Mouse (Mus musculus) intestine, embryonic 15.5 days (tissue): ENCODE measurements around the gene Ccdc9b. TPM values are rescaled to one million over a fixed set of nuclear protein-coding genes. Genes with fewer than 3 reads are reported as not detected.

ENCODE experiments used
- ATAC-seq: fragments of 200-750 bp; cut with Nextera tagmentation; 2 replicates; pipeline ENCODE4 v1.8.0; 2017; ENCODE audit warnings: moderate TSS enrichment, moderate library complexity
- H3K27ac ChIP-seq: fragments of 300-500 bp; sonication (generic); 2 replicates; pipeline ENCODE4 v1.5.1; 2015; ENCODE audit warnings: mild to moderate bottlenecking, inconsistent platforms
- H3K27me3 ChIP-seq: fragments of 300-500 bp; sonication (generic); replicated peaks from 2 replicates; pipeline ENCODE4 v1.6.1; 2015; ENCODE audit warnings: inconsistent platforms
- H3K36me3 ChIP-seq: fragments of 300-500 bp; sonication (generic); 2 replicates; pipeline ENCODE4 v1.6.1; 2015; ENCODE audit warnings: inconsistent platforms
- H3K4me1 ChIP-seq: fragments of 300-500 bp; sonication (generic); replicated peaks from 2 replicates; pipeline ENCODE4 v1.6.1; 2015; ENCODE audit warnings: inconsistent platforms
- H3K4me2 ChIP-seq: fragments of 300-500 bp; sonication (generic); replicated peaks from 2 replicates; pipeline ENCODE4 v1.6.1; 2015; ENCODE audit warnings: mild to moderate bottlenecking, inconsistent platforms
- H3K4me3 ChIP-seq: fragments of 300-500 bp; sonication (generic); replicated peaks from 2 replicates; pipeline ENCODE4 v1.5.1; 2015; ENCODE audit warnings: inconsistent platforms
- H3K9ac ChIP-seq: fragments of 300-500 bp; sonication (generic); 2 replicates; pipeline ENCODE4 v1.6.1; 2015; ENCODE audit warnings: inconsistent platforms
- H3K9me3 ChIP-seq: fragments of 300-500 bp; sonication (generic); 2 replicates; pipeline ENCODE4 v1.6.1; 2016; ENCODE audit warnings: inconsistent platforms
- WGBS: fragments of 180-500 bp; shearing (Covaris S2); methylation state at CpG from one replicate; pipeline ENCODE4 v1.1.7; 2015; 5-methylcytosine and 5-hydroxymethylcytosine counted together
- polyA plus RNA-seq: library from polyadenylated mRNA; unstranded; fragments of >200 nt; fragmentation: Nextera tagmentation; extraction: Ambion mirVana; gene quantifications from 2 replicates; pipeline ENCODE4 v1.2.1, GENCODE M21; 2015

Gene Ccdc9b
- polyA plus RNA-seq, 1 experiment from 2014 or later = 1.1 TPM

DNA sequence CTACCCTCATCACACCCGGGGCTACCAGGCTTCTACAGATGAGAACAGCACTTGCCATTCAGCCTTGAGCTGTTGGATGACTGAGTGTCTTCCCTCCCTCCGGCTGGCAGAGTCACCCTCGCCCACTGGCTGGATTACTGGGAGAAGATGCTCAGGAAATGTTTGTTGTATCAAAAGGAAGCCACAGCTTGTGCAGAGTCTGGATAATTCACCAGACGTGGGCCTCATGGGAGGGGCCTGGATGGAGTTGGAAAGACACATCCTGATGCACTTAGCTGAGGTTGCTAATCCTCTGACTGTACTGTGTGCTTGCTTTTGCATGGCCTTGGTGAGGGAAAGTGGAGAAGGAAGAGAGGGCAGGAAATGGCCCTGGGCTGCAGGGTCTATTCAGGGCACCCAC is 6.4 kb downstream of the Ccdc9b start:
- no peaks in the 10 kb centered on the region for H3K9me3 ChIP-seq
- no peak for ATAC-seq
- H3K9ac ChIP-seq = no peak overlapping the region
- no peaks in the 10 kb centered on the region for H3K36me3 ChIP-seq
- no peak overlapping the region for H3K27ac ChIP-seq
- H3K4me1 ChIP-seq = peaks cover 25% of the 10 kb centered on the region
- H3K27me3 ChIP-seq = no peaks in the 10 kb centered on the region
- H3K4me3 ChIP-seq = no peak overlapping the region
- 62% methylated on average over 4 of the region's 4 CpGs for WGBS
- no peak overlapping the region for H3K4me2 ChIP-seq

DNA sequence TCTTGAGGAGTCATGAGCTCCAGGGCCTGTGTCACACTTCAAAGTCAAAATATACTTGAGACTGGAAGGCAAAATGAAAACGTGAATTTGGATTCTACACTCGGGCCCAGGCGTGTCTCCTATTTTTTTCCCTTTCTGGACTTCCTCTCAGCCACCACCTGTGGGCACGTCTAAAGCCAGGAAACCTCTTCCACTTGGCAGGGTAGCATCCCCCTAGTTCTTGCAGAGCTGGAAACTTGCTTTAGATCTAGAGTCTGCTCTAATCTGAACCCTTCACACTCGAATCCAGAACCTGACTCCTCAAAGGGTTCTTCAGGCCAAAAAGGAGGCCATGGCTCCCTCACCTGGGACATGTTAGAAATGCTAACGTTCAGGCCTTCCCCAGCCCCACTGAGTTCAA is 7.1 kb downstream of the Ccdc9b start:
- Histone ChIP-seq H3K4me2 (no peak overlapping the region), H3K4me3 (no peak overlapping the region), H3K36me3 (no peaks in the 10 kb centered on the region), H3K27ac (no peak overlapping the region), H3K27me3 (no peaks in the 10 kb centered on the region), H3K9me3 (no peaks in the 10 kb centered on the region), H3K4me1 (peaks cover 21% of the 10 kb centered on the region), H3K9ac (no peak overlapping the region)
- 88% methylated on average over 6 of the region's 6 CpGs for WGBS
- no peak for ATAC-seq

DNA sequence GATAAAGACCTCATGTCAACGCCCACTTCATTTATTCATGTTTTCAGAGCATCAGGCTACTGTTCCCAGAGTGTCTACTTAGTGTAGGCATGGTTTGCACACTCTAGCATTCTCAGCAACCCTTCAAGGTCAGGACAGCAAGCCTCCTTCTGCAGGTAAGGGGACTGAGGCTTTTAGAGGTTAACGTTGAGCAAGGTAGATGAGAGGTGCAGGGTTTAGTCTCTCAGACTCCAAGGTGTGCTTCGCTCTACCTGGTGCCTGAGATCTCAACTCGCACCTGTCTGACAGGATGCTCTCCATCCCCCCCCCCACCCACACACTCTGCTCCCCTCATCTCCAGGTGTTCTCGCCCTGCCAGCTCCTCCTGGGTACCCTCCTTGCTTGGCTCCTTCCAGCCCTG is 8.3 kb downstream of the Ccdc9b start:
- Histone ChIP-seq H3K9ac (no peak overlapping the region), H3K27me3 (no peaks in the 10 kb centered on the region), H3K4me1 (peaks cover 18% of the 10 kb centered on the region), H3K4me2 (no peak overlapping the region), H3K36me3 (no peaks in the 10 kb centered on the region), H3K9me3 (no peaks in the 10 kb centered on the region), H3K27ac (no peak overlapping the region), H3K4me3 (no peak overlapping the region)
- ATAC-seq = no peak
- WGBS = 92% methylated on average over 5 of the region's 5 CpGs

DNA sequence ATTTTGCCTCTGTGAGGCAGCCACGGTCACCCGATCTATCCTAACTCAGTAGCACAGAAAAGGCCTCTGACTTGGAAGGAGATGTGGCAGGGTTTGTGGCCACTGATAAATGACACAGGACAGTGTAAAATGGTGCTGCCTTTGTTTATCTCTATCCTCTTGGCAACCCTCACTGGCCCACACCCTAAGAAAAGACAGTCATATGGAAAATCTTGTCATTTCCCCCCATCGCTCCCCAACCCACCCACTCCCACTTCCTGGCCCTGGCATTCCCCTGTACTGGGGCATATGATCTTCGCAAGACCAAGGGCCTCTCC is 9.7 kb downstream of the Ccdc9b start:
- Histone ChIP-seq H3K27me3 (no peaks in the 10 kb centered on the region), H3K4me1 (peaks cover 20% of the 10 kb centered on the region), H3K4me2 (no peak overlapping the region), H3K9me3 (no peaks in the 10 kb centered on the region), H3K36me3 (no peaks in the 10 kb centered on the region), H3K4me3 (no peak overlapping the region), H3K9ac (no peak overlapping the region), H3K27ac (peak overlapping the region; percentile 59)
- peak; percentile 39 for ATAC-seq
- 64% methylated on average over 4 of the region's 4 CpGs for WGBS

DNA sequence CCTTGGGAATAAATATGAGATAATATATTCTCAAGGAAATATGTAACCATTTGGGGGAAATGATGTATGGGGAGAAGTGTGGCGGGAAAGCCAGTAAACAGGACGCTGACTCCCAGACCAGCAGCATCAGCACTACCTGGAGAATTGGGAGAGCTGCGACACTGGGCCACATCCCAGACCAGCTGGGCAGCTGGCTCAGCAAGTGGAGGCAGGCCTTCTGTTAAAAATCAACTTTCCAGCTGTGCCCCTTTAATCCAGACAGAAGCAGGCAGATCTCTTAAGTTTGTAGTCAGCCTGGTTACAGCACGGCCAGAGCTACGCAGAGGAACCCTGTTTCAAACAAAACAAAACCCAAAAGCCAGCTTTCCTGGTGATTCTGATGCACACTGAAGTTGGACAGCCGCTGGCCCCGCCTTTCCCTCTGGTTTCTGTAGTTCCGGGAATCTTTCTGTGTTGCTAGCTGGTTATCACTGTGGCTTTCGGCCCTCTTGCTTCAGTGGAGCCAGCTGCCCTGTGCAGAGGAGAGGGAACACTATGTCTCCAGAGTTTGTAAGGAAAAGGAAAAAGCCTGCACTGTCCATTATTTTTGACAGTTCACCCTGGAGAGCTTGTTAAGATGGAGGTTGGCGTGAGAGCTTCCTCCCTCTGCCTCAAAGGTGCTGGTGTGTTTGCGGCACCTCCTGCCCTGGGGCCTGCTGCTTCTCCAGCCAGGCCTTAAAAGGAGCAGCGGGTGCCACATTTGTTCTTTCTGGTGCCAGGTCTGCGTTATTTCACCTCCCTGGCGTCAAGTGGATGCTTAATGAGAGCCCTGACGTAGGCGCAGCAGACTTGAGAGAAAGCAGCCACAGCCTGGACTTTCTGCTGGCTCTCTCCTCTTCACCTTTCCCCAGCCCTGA is 10.3 kb downstream of the Ccdc9b start:
- Histone ChIP-seq H3K9me3 (no peaks in the 10 kb centered on the region), H3K9ac (no peak overlapping the region), H3K36me3 (no peaks in the 10 kb centered on the region), H3K4me3 (no peak overlapping the region), H3K4me1 (peaks cover 22% of the 10 kb centered on the region), H3K27me3 (no peaks in the 10 kb centered on the region), H3K4me2 (0 out of 2 replicates have a peak overlapping the region, but pooled peaks have one; percentile 2), H3K27ac (peak overlapping the region; percentile 59)
- peak; percentile 39 for ATAC-seq
- WGBS = 49% methylated on average over 16 of the region's 16 CpGs

DNA sequence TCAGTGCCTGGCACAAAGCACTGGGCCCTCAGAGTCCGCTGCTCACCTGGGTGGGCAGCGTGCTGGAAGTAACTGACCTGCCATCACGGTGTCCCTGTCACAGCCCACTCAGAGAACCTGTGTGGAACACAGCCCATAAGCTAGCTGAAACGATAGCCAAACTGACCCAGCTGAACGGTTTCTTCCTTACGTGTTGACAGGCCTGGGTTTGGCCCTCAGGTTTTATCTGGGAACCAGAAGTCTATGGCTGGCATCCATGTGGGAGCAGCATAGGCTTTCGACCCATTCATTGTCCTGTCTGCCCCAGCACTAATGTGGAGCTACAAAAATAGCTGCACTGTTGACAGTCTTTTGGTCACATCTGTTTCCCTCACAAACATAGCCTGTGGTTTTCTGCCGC is 12.0 kb downstream of the Ccdc9b start:
- Histone ChIP-seq H3K27ac (no peak overlapping the region), H3K4me3 (no peak overlapping the region), H3K4me1 (peaks cover 28% of the 10 kb centered on the region), H3K4me2 (no peak overlapping the region), H3K27me3 (no peaks in the 10 kb centered on the region), H3K9me3 (no peaks in the 10 kb centered on the region), H3K36me3 (no peaks in the 10 kb centered on the region), H3K9ac (no peak overlapping the region)
- no peak for ATAC-seq
- 84% methylated on average over 8 of the region's 8 CpGs for WGBS

DNA sequence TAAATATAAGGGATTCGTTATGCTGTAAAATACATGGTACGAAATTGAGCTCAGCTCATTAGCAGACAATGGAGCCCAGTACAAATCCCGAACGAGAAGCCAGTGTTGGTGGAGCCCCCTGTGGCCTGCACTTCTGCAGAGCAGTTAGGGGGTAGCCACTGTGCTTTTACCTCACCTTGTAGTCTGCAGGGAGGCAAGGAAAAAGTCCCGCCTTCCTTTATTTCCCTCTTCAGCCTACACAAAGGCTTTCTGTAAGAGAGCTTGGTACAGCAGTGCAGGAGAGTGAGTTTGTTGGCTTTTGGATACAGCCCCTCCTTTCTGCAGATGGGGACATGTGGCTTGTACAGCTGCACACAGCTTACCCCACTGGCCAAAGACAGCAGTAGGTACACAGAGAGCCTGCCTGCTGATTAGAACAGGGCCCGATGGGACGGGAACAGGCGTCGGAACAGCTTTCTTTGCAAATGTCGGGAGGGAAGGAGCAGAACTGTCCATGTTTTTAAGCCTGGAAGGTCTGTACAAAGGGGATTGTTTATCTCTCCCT is 13.0 kb downstream of the Ccdc9b start:
- no peak overlapping the region for H3K27ac ChIP-seq
- peaks cover 5% of the 10 kb centered on the region; the same call in 1 of the 2 replicates for H3K27me3 ChIP-seq
- no peak overlapping the region; the same call in 1 of the 2 replicates for H3K4me2 ChIP-seq
- H3K4me1 ChIP-seq = peaks cover 37% of the 10 kb centered on the region
- 57% methylated on average over 10 of the region's 10 CpGs for WGBS
- H3K9ac ChIP-seq = 0 out of 2 replicates have a peak overlapping the region, but pooled peaks have one; percentile 28
- H3K36me3 ChIP-seq = no peaks in the 10 kb centered on the region
- H3K4me3 ChIP-seq = no peak overlapping the region
- no peak for ATAC-seq
- H3K9me3 ChIP-seq = no peaks in the 10 kb centered on the region

DNA sequence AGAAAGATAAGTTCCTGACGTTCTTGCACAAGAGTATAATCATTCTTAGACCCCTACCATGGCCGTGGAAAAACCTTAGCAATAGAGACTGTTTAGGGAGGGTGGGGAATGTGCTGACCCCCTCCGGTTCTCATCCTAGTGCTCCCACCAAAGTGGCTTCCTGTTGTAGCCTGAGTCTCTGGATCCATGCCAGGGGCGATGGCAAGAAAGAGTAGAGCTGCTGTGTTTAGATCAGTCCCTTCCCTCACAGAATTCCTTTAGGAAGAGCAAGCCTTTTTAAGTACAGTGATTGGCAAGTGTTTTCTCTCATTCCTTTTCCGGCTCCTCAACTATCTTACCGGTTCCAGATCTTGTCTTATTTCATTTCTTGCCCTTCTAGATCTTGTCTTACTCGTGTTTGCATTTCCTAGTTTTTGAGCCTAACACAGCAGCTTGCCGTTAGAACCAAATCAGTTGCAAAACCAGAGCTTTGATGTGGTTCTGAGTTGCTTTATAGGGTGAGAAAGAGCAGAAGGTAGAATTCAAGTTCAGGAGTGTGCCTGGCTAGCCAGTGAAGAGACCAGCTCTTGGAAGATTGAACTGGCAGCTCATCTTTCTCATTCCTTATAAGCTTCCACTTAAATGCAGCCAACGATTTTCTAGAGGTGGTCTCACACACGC is 15.0 kb downstream of the Ccdc9b start:
- no peak for ATAC-seq
- Histone ChIP-seq H3K9me3 (no peaks in the 10 kb centered on the region), H3K27me3 (peaks cover 5% of the 10 kb centered on the region; the same call in 1 of the 2 replicates), H3K27ac (no peak overlapping the region), H3K36me3 (no peaks in the 10 kb centered on the region), H3K4me3 (peak overlapping the region; percentile 83), H3K4me2 (peak overlapping the region; percentile 96), H3K4me1 (peaks cover 35% of the 10 kb centered on the region), H3K9ac (no peak overlapping the region)
- 36% methylated on average over 10 of the region's 10 CpGs for WGBS

DNA sequence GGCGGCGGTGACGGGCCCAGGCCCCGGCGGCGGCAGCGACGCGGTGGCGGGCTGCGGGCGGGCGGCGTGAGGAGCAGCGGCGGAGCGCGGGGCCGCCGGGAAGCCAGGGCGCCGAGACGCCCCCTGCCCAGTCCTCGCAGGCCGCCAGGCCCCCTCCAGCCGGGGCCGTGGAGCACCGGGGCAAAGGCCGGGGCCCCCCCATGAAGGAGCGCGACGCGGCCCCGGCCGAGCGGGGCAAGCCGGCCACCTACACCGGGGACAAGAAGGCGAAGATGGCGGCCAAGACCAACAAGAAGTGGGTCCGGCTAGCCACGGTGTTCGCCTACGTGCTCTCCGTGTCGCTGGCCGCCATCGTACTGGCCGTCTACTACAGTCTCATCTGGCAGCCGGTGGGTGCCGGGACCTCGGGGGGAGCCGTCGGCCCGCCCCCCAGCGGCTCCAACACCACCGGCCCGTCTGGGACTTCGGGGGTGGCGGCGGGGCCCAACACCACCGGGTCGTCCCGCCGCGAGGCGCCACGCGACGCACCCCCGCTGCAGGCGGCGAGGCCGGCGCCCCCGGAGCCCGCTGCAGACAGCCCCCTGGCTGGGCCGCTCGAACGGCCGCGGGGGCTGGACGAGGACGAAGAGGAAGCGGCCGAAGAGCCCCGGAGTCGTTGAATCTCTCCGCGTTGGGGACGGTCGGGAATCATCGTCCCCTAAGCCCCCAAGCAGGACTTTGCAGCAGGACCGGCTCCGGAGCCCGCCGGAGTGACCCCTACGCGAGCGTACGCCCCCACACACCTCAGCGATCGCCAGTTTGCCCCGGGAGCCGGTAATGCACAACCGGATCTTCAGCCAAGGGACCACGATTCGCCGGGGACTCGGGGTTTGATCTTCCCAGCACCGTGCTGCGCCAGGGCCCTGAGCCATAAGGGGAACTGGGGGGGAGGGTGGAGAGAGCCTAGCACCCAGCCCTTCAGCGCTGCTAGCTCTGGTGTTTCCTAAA is 16.3 kb downstream of the Ccdc9b start:
- peak; percentile 58 for ATAC-seq
- peak overlapping the region; percentile 96 for H3K4me2 ChIP-seq
- H3K4me1 ChIP-seq = peaks cover 25% of the 10 kb centered on the region
- peak overlapping the region; percentile 83 for H3K4me3 ChIP-seq
- peak overlapping the region; percentile 89 for H3K9ac ChIP-seq
- H3K27ac ChIP-seq = peak overlapping the region; percentile 64
- H3K36me3 ChIP-seq = no peaks in the 10 kb centered on the region
- WGBS = under 1% methylated on average over 111 of the region's 113 CpGs
- peaks cover 5% of the 10 kb centered on the region; the same call in 1 of the 2 replicates for H3K27me3 ChIP-seq
- H3K9me3 ChIP-seq = no peaks in the 10 kb centered on the region

DNA sequence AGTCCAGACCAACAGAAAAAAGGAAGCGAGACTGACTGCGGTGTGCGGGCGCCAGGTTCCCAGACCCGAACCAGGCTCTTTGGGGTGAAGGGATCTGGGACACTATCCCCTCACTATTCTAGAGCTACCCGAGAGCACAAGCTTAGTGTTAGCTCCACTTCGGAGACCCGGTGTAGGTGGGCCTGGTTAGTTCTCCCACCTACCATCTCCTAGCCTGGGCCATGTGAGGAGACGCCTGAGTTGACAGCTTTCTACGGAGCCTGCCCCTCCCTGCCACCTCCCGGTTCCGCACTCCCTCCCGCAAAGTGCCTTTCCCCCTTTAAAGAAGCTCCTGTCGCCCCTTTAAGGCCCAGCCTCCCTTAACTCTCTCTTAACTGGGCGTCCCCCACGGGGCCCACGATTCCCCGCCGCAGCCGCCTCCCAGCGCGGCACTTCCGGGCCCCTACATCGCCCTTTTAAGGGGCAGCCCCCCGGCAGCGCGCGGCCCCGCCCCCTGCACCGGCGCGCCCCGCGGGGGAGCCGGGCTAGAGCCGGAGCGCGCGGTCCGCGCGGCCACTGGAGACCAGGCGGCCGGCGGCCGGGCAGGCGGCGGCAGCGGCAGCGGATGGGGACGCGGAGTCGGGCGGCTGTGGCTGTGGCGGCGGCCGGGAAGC is 17.1 kb downstream of the Ccdc9b start, which contains the start of gene Inafm2:
TSS of gene Inafm2 (plus strand) at position 527 of the 653 bp plus-strand sequence.
- ATAC-seq = peak; percentile 94
- peaks cover 25% of the 10 kb centered on the region for H3K4me1 ChIP-seq
- WGBS = 1% methylated on average over 55 of the region's 57 CpGs
- H3K36me3 ChIP-seq = no peaks in the 10 kb centered on the region
- peak within 1 kb of the TSS; percentile 96 for H3K4me2 ChIP-seq
- H3K27ac ChIP-seq = peak within 1 kb of the TSS; percentile 64
- H3K27me3 ChIP-seq = peaks cover 5% of the 10 kb centered on the region; the same call in 1 of the 2 replicates
- H3K9me3 ChIP-seq = no peaks in the 10 kb centered on the region
- H3K9ac ChIP-seq = peak within 1 kb of the TSS; percentile 89
- H3K4me3 ChIP-seq = peak within 1 kb of the TSS; percentile 83

DNA sequence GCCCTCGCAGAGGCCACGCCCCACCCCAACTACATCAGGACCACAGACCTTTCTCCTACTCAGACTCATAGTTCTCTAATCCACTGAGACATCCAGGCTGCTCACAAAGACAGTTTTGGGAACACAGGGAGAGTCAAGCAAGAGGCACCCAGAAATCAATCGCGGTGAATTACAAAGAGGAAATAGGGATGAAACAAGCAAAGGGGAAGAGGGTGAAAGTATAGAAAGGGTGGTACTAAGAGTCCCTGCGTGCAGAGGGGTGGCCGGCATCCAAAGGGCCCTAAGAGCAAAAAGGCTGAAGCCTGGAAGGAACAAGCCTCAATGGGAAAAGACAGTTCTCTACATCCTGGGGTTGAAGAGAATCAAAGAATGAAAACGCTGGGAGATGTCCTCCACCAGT is 17.8 kb downstream of the Ccdc9b start:
- Histone ChIP-seq H3K9ac (no peak overlapping the region), H3K4me2 (peak overlapping the region; percentile 96), H3K36me3 (no peaks in the 10 kb centered on the region), H3K4me1 (peaks cover 24% of the 10 kb centered on the region), H3K27me3 (peaks cover 5% of the 10 kb centered on the region; the same call in 1 of the 2 replicates), H3K27ac (no peak overlapping the region), H3K9me3 (no peaks in the 10 kb centered on the region), H3K4me3 (peak overlapping the region; percentile 83; the same call in 1 of the 2 replicates)
- no peak for ATAC-seq
- WGBS = 8% methylated on average over 7 of the region's 7 CpGs
